Mouse (Mus musculus) ES-Bruce4 (cell line): ENCODE results near the gene Uox.

Source experiments
- CTCF ChIP-seq: IDR thresholded peaks from one replicate; pipeline ENCODE4 v1.8.1; 2011; ENCODE audit warnings: low read depth, low read length
- EP300 ChIP-seq: IDR thresholded peaks from 2 replicates; pipeline ENCODE4 v1.6.1; 2011; ENCODE audit warnings: low read depth, low read length; ENCODE audit not compliant: insufficient read depth
- POLR2A ChIP-seq: IDR thresholded peaks from one replicate; pipeline ENCODE4 v1.8.1; 2011; ENCODE audit warnings: low read length; ENCODE audit not compliant: insufficient read depth

- TF ChIP-seq POLR2A = no peak
- TF ChIP-seq CTCF = no peak
- no peak for TF ChIP-seq EP300
Observed at GRCm38 (mm10) chr3:146528335-146528734, 41.9 kb upstream of the Uox start.
